Mouse (Mus musculus) naive thymus-derived CD4-positive, alpha-beta T cell, adult 5 months (primary cell): Measurements from ENCODE around the gene A430089I19Rik. TPM values are rescaled to one million over a fixed set of nuclear protein-coding genes. Genes with fewer than 3 reads are reported as not detected.

Experiments used
- polyA plus RNA-seq: library from polyadenylated mRNA; unstranded; fragments of 100-300 nt; shearing (Covaris generic); gene quantifications from one replicate; pipeline ENCODE4 v1.2.1, GENCODE M21; 2017

A430089I19Rik gene
- not detected for polyA plus RNA-seq

DNA sequence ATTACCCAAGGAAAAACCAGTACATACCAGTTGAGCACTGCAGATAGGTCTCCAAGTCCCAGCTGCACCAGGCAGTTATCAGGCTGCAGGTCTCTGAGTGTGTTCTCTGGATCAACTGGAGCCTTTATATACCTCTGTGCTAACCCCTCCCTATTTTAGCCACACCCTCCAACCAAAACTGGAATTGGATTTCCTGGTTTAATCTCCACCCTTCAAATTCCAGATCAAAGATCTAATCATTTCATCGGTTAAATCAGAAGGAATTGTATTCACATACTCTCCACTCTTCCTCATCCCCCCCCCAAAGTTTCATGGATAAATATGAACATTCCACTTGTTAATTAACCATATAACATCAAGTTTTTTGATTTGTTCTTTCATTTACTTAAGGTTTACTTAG is at the start of gene A430089I19Rik:
A430089I19Rik (minus strand) TSS at position 101 of the 400 bp plus-strand sequence.

DNA sequence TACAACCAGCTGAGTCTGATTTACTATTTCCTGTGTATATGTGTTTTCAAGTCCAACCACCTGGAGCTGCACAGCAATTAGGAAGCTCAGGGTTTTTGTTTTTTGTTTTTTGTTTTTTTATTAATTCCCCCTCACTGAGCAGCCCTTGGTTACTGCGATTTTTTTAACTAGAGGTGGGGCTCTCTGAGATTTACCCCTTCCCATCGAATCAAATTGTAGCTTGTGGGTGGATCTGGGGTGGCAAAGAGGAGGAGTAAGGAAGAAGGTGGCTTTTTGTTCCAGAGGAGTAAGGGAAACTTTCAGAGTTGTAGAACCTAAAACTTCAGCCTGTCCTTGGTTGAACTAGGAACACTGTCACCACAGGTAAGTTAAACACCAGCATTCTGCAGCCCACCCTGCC is 32.9 kb upstream of the A430089I19Rik start, which contains the start of gene AA792892:
AA792892 (plus strand) TSS at position 301 of the 400 bp plus-strand sequence.

DNA sequence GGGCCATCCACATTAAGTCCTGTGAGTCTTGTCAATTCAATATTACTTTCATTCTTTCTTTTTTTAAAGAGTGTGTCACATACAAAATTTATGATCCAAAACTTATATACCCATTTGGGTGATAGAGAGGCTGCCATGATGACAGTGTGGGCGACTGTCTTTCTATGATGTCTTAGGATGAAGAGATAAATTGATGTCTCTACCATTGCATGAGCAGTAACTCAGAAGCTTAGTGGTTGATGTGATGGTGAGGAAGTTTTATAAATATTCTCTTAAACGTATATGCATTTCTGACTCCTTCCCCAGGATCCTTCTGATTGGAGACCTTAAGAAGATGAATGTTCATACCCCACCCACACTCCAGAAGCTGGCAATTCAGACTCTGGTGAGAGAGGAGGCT is 7.5 kb upstream of the A430089I19Rik start, which contains the start of gene Gm6502:
Gm6502 (plus strand) TSS at position 301 of the 400 bp plus-strand sequence.

Other genes starting within 250 kb of the A430089I19Rik start
- gene BC061212, start 236.3 kb downstream of the A430089I19Rik start, polyA plus RNA-seq: not detected
- not detected for gene Gm6351, start 230.4 kb downstream of the A430089I19Rik start, polyA plus RNA-seq
- gene Gm3106, start 88.8 kb downstream of the A430089I19Rik start, polyA plus RNA-seq: not detected
- gene Gm6502, start 7.6 kb upstream of the A430089I19Rik start, polyA plus RNA-seq: not detected
- not detected for gene AA792892, start 33.0 kb upstream of the A430089I19Rik start, polyA plus RNA-seq
- not detected for gene Gm7682, start 139.0 kb upstream of the A430089I19Rik start, polyA plus RNA-seq
- gene Gm3139, start 219.5 kb upstream of the A430089I19Rik start, polyA plus RNA-seq: 0.73 TPM